In the genomic region with DNA sequence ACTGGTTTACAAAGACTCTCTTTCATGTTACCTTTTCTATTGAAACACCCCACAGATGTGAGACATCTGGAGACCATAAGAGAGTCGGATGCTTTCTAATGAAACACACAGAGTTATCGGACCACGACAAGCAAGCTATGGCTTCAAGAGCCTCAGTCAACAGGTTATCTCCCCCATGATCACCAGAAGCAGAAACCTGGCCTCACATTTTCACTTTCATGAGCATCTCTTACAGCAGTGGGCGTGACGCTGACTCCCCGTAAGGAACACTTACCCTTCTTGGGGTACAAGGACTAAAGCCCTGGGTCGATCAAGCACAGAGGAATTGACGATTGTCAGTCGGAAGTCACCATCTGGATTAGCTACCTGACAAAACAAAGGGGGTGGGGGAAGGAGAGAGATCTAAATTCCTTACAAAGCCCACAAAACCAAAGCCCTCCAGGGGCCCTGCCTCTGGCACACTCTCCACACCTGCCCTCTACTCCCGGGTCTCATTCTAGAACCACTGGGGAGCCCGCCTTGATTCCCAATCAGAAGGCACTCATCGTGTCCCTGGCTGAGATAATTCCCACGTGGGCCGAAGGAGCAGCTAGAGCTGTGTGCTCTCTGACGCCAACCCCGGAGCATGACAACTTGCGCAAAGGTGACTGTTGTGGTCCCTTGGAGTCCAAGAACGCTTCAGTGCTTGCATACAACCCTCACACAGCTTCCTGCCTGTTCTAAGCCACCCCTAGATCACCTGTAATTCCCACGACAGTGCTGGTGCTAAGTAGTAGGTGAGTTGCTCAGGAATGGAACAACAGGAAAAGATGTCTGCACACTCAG, we compare ENCODE assay signal across 21 mouse cellular contexts.
DNase-seq lines count a peak whose midpoint lies in the region; TF ChIP-seq lines count a peak whose summit lies in the region.
"Had no signal": no experiment of that assay in that cellular context is flagged by ENCODE, and none has a peak within 500 bp of the region (broad histone marks: within the 10 kb centered on the region; RNA-seq: fewer than 3 reads in every experiment).

No protein-coding gene starts in this region.

- H3K27ac ChIP-seq in layer of hippocampus, adult 2 months, result peak overlapping the region; percentile 37; the same call in 1 of the 2 replicates
- peak overlapping the region; percentile 66 for H3K27ac ChIP-seq in bone marrow, adult 2 months (ENCODE audit: control insufficient read depth, insufficient read depth, low read depth, low read length, poor library complexity)
- no peak overlapping the region for H3K27ac ChIP-seq in heart, adult 2 months
- H3K27ac ChIP-seq in limb, embryonic 10.5 days, result no peak overlapping the region
- H3K27ac ChIP-seq: embryonic facial prominence, embryonic 13.5 days; hindbrain, postnatal 0 days; macrophage; midbrain, embryonic 12.5 days had no signal

- H3K79me2 ChIP-seq in heart, adult 2 months (replicated peaks; ENCODE audit: control insufficient read depth, insufficient read depth, low read length), result no peaks in the 10 kb centered on the region

- 61% methylated on average over 19 of the region's 19 CpGs for WGBS in bone marrow, adult 2 months
- 73% methylated on average over 19 of the region's 19 CpGs for WGBS in heart, adult 2 months
- WGBS in limb, embryonic 10.5 days, result 69% methylated on average over 19 of the region's 19 CpGs

- peaks cover 4% of the 10 kb centered on the region; the same call in 1 of the 2 replicates for H3K4me1 ChIP-seq in bone marrow, adult 2 months (ENCODE audit: control insufficient read depth, insufficient read depth, low read length)
- H3K4me1 ChIP-seq in heart, adult 2 months (ENCODE audit: control insufficient read depth, insufficient read depth, low read length), result no peaks in the 10 kb centered on the region; the same call in 1 of the 2 replicates
- peaks cover 6% of the 10 kb centered on the region for H3K4me1 ChIP-seq in limb, embryonic 10.5 days
- H3K4me1 ChIP-seq: heart, embryonic 12.5 days; midbrain, embryonic 12.5 days had no signal

- TF ChIP-seq EP300 in heart, adult 2 months (IDR thresholded peaks at IDR 0.05; ENCODE audit: insufficient read depth, low read depth, low read length), result no peak

- H3K36me3 ChIP-seq in splenic B cell, adult 2 months (ENCODE audit: control insufficient read depth, insufficient read depth, low read length, poor library complexity, severe bottlenecking), result peaks cover 13% of the 10 kb centered on the region; the same call in 1 of the 2 replicates
- no peaks in the 10 kb centered on the region for H3K36me3 ChIP-seq in heart, adult 2 months (ENCODE audit: control insufficient read depth, insufficient read depth, low read length)
- H3K36me3 ChIP-seq in limb, embryonic 10.5 days, result peaks cover 6% of the 10 kb centered on the region; the same call in 1 of the 2 replicates
- H3K36me3 ChIP-seq: heart, embryonic 12.5 days; midbrain, embryonic 12.5 days had no signal

- H3K4me3 ChIP-seq in layer of hippocampus, adult 2 months, result no peak overlapping the region
- no peak overlapping the region for H3K4me3 ChIP-seq in bone marrow, adult 2 months (replicated peaks; ENCODE audit: control insufficient read depth, low read depth, low read length)
- H3K4me3 ChIP-seq in heart, adult 2 months, result no peak overlapping the region
- H3K4me3 ChIP-seq in limb, embryonic 10.5 days, result no peak overlapping the region
- H3K4me3 ChIP-seq: embryonic facial prominence, embryonic 13.5 days; heart, embryonic 12.5 days; midbrain, embryonic 12.5 days had no signal

- no peak for DNase-seq in layer of hippocampus, adult 2 months (ENCODE audit: low spot score in 2 of 2)
- DNase-seq in layer of hippocampus, postnatal 25 days (ENCODE audit: extremely low spot score in 1 of 2, low spot score in 1 of 2), result no peak
- DNase-seq in CD4-positive helper T cell, adult 2 months (ENCODE audit: low read depth, low spot score), result peak; percentile 58
- peak; percentile 61 for DNase-seq in splenic B cell, adult 2 months (ENCODE audit: low read depth, low spot score)
- no peak for DNase-seq in lung, adult 18-20 months
- DNase-seq in heart, adult 2 months, result no peak
- DNase-seq in limb, embryonic 10.5 days (ENCODE audit: low spot score), result no peak
- DNase-seq: adrenal gland, postnatal 10 days; cerebellum, adult 11-12 months; gastrocnemius, postnatal 36 days; heart, postnatal 36 days; kidney, adult 2 months; kidney, postnatal 25 days; layer of hippocampus, adult 9-11 months; lung, embryonic 14.5 days had no signal

- no peak for TF ChIP-seq POLR2A in bone marrow, adult 2 months (IDR thresholded peaks at IDR 0.05; ENCODE audit: borderline replicate concordance, control insufficient read depth, low read depth, low read length)
- TF ChIP-seq POLR2A in heart, adult 2 months (IDR thresholded peaks at IDR 0.05; ENCODE audit: insufficient read depth, low read depth, low read length), result no peak

- H3K9ac ChIP-seq in heart, adult 2 months (ENCODE audit: low read depth, low read length), result no peak overlapping the region
- H3K9ac ChIP-seq: embryonic facial prominence, embryonic 13.5 days; heart, embryonic 12.5 days; lung, embryonic 14.5 days; midbrain, embryonic 12.5 days had no signal

- intact Hi-C loops in heart, adult 2 months (cut with DNase I), result no loop called here

- no peaks in the 10 kb centered on the region for H3K9me3 ChIP-seq in limb, embryonic 10.5 days (replicated peaks)
- H3K9me3 ChIP-seq: embryonic facial prominence, embryonic 13.5 days; heart, embryonic 12.5 days; midbrain, embryonic 12.5 days had no signal

- no peaks in the 10 kb centered on the region for H3K27me3 ChIP-seq in splenic B cell, adult 2 months (ENCODE audit: control insufficient read depth, insufficient read depth, low read length, poor library complexity, severe bottlenecking)
- H3K27me3 ChIP-seq in heart, adult 2 months (ENCODE audit: control insufficient read depth, insufficient read depth, low read length), result no peaks in the 10 kb centered on the region
- no peaks in the 10 kb centered on the region for H3K27me3 ChIP-seq in limb, embryonic 10.5 days (ENCODE audit: low read depth, poor library complexity, severe bottlenecking)
- H3K27me3 ChIP-seq: embryonic facial prominence, embryonic 13.5 days; heart, embryonic 12.5 days had no signal

- no peak for TF ChIP-seq CTCF in layer of hippocampus, adult 2 months (conservative IDR thresholded peaks at IDR 0.05)
- TF ChIP-seq CTCF in bone marrow, adult 2 months (IDR thresholded peaks at IDR 0.05; ENCODE audit: control insufficient read depth, insufficient read depth, low read length), result no peak
- no peak for TF ChIP-seq CTCF in heart, adult 2 months (IDR thresholded peaks at IDR 0.05)

Comparison
In these comparisons a context has a peak if more than half of its experiments do, and no peak if none do; other contexts are left out.
1. DNase-seq: peak in CD4-positive helper T cell, adult 2 months (single experiment) and splenic B cell, adult 2 months (single experiment); none in layer of hippocampus, adult 2 months (0 of 2), layer of hippocampus, postnatal 25 days (0 of 2), lung, adult 18-20 months (0 of 2), heart, adult 2 months (0 of 2) and limb, embryonic 10.5 days (single experiment).
2. H3K27ac ChIP-seq: peak in layer of hippocampus, adult 2 months (single experiment) and bone marrow, adult 2 months (single experiment); none in heart, adult 2 months (single experiment) and limb, embryonic 10.5 days (single experiment).